ENCODE assay signal across 9 mouse cellular contexts in genomic region chr16:17776828-17777227, GRCm38 (mm10). TPM values are rescaled to one million over a fixed set of nuclear protein-coding genes. Genes with fewer than 3 reads are reported as not detected.
DNase-seq lines count a peak whose midpoint lies in the region; ATAC-seq and TF ChIP-seq lines count a peak whose summit lies in the region.
"Had no signal": no experiment of that assay in that cellular context is flagged by ENCODE, and none has a peak within 500 bp of the region (broad histone marks: within the 10 kb centered on the region; RNA-seq: fewer than 3 reads in every experiment).

No protein-coding gene starts in this region.

- no peak for TF ChIP-seq EP300 in stomach, postnatal 0 days (optimal IDR thresholded peaks at IDR 0.05)

- 63% methylated on average over 11 of the region's 11 CpGs for WGBS in hindbrain, postnatal 0 days
- 71% methylated on average over 11 of the region's 11 CpGs for WGBS in hindbrain, embryonic 14.5 days
- 67% methylated on average over 11 of the region's 11 CpGs for WGBS in embryonic facial prominence, embryonic 10.5 days
- 69% methylated on average over 11 of the region's 11 CpGs for WGBS in stomach, postnatal 0 days

- peak; percentile 72 for TF ChIP-seq CTCF in hindbrain, postnatal 0 days (IDR thresholded peaks at IDR 0.05; ENCODE audit: low read depth)
- TF ChIP-seq CTCF in stomach, postnatal 0 days (IDR thresholded peaks at IDR 0.05; ENCODE audit: low read depth): peak; percentile 75

- ATAC-seq in hindbrain, postnatal 0 days: no peak
- no peak for ATAC-seq in hindbrain, embryonic 14.5 days (ENCODE audit: low FRiP score)
- ATAC-seq in stomach, postnatal 0 days (ENCODE audit: low FRiP score, low TSS enrichment): peak; percentile 14; the same call in 1 of the 2 replicates

- no peaks in the 10 kb centered on the region for H3K9me3 ChIP-seq in hindbrain, postnatal 0 days (ENCODE audit: low read length)
- no peaks in the 10 kb centered on the region for H3K9me3 ChIP-seq in hindbrain, embryonic 14.5 days (ENCODE audit: control insufficient read depth, low read length)
- no peaks in the 10 kb centered on the region for H3K9me3 ChIP-seq in embryonic facial prominence, embryonic 10.5 days
- H3K9me3 ChIP-seq in stomach, postnatal 0 days (ENCODE audit: control insufficient read depth, low read length): no peaks in the 10 kb centered on the region
- H3K9me3 ChIP-seq: liver, embryonic 13.5 days had no signal

- no peak overlapping the region for H3K9ac ChIP-seq in hindbrain, postnatal 0 days (replicated peaks; ENCODE audit: low read length)
- no peak overlapping the region for H3K9ac ChIP-seq in hindbrain, embryonic 14.5 days
- no peak overlapping the region for H3K9ac ChIP-seq in stomach, postnatal 0 days (ENCODE audit: low read length)
- H3K9ac ChIP-seq: liver, embryonic 13.5 days had no signal

- no peak overlapping the region for H3K4me2 ChIP-seq in hindbrain, postnatal 0 days (ENCODE audit: low read depth, low read length)
- no peak overlapping the region for H3K4me2 ChIP-seq in hindbrain, embryonic 14.5 days (replicated peaks)
- H3K4me2 ChIP-seq in stomach, postnatal 0 days (replicated peaks; ENCODE audit: low read depth): no peak overlapping the region
- H3K4me2 ChIP-seq: liver, embryonic 13.5 days had no signal

- DNase-seq in hindbrain, postnatal 0 days (ENCODE audit: low spot score): peak; percentile 46
- DNase-seq in hindbrain, embryonic 14.5 days (ENCODE audit: low spot score): no peak
- DNase-seq in urinary bladder, postnatal 25 days (ENCODE audit: low spot score): peak; percentile 32
- DNase-seq in urinary bladder, postnatal 4 days (ENCODE audit: low spot score in 2 of 2): no peak
- DNase-seq in embryonic facial prominence, embryonic 10.5 days (ENCODE audit: low spot score): peak; percentile 45
- DNase-seq in stomach, postnatal 0 days (ENCODE audit: low spot score): peak; percentile 61
- DNase-seq in frontal cortex, postnatal 25 days (ENCODE audit: low spot score in 2 of 2): no peak
- DNase-seq: liver, embryonic 13.5 days had no signal

- peaks cover 46% of the 10 kb centered on the region for H3K36me3 ChIP-seq in hindbrain, postnatal 0 days (ENCODE audit: insufficient read depth, low read length)
- peaks cover 60% of the 10 kb centered on the region for H3K36me3 ChIP-seq in hindbrain, embryonic 14.5 days (replicated peaks; ENCODE audit: control insufficient read depth, insufficient read depth)
- H3K36me3 ChIP-seq in embryonic facial prominence, embryonic 10.5 days (replicated peaks): peaks cover 92% of the 10 kb centered on the region
- H3K36me3 ChIP-seq in stomach, postnatal 0 days (ENCODE audit: control insufficient read depth, insufficient read depth, low read length): peaks cover 28% of the 10 kb centered on the region

- H3K27me3 ChIP-seq in hindbrain, postnatal 0 days (ENCODE audit: insufficient read depth, low read length): no peaks in the 10 kb centered on the region
- H3K27me3 ChIP-seq in hindbrain, embryonic 14.5 days (ENCODE audit: control insufficient read depth, insufficient read depth, low read length): no peaks in the 10 kb centered on the region
- no peaks in the 10 kb centered on the region for H3K27me3 ChIP-seq in embryonic facial prominence, embryonic 10.5 days (replicated peaks; ENCODE audit: low read depth, poor library complexity, severe bottlenecking)
- no peaks in the 10 kb centered on the region for H3K27me3 ChIP-seq in stomach, postnatal 0 days (ENCODE audit: control insufficient read depth, insufficient read depth, low read length)
- H3K27me3 ChIP-seq: liver, embryonic 13.5 days had no signal

- H3K4me3 ChIP-seq in hindbrain, postnatal 0 days (ENCODE audit: low read length): no peak overlapping the region
- no peak overlapping the region for H3K4me3 ChIP-seq in hindbrain, embryonic 14.5 days (replicated peaks; ENCODE audit: low read length)
- no peak overlapping the region for H3K4me3 ChIP-seq in embryonic facial prominence, embryonic 10.5 days
- no peak overlapping the region for H3K4me3 ChIP-seq in stomach, postnatal 0 days (ENCODE audit: low read depth, low read length)
- H3K4me3 ChIP-seq: erythroblast, embryonic 14.5 days; liver, embryonic 13.5 days had no signal

- no peaks in the 10 kb centered on the region for H3K4me1 ChIP-seq in hindbrain, postnatal 0 days (ENCODE audit: insufficient read depth, low read length)
- no peaks in the 10 kb centered on the region for H3K4me1 ChIP-seq in hindbrain, embryonic 14.5 days (replicated peaks; ENCODE audit: control insufficient read depth, insufficient read depth, low read length)
- no peaks in the 10 kb centered on the region for H3K4me1 ChIP-seq in embryonic facial prominence, embryonic 10.5 days
- H3K4me1 ChIP-seq in stomach, postnatal 0 days (replicated peaks; ENCODE audit: control insufficient read depth, insufficient read depth): no peaks in the 10 kb centered on the region
- H3K4me1 ChIP-seq: liver, embryonic 13.5 days had no signal

- H3K27ac ChIP-seq in hindbrain, postnatal 0 days: no peak overlapping the region
- H3K27ac ChIP-seq in hindbrain, embryonic 14.5 days: no peak overlapping the region
- H3K27ac ChIP-seq in embryonic facial prominence, embryonic 10.5 days (replicated peaks): no peak overlapping the region
- no peak overlapping the region for H3K27ac ChIP-seq in stomach, postnatal 0 days (replicated peaks)
- H3K27ac ChIP-seq: liver, embryonic 13.5 days had no signal

RNA-seq across cellular contexts. Expression of gene Klhl22, which starts 17.4 kb away (rescaled TPM):
- 176 and 190 TPM in 2 replicates for total RNA-seq in hindbrain, postnatal 0 days (2014; rRNA removed)
- 69.6 and 80.5 TPM in 2 replicates for polyA plus RNA-seq in hindbrain, postnatal 0 days (2015; fragmentation: Nextera tagmentation; extraction: Ambion mirVana)
- 82.1 and 96.0 TPM in 2 replicates for polyA plus RNA-seq in hindbrain, embryonic 14.5 days (2014; fragmentation: Nextera tagmentation; extraction: Ambion mirVana)
- 64.9 and 72.8 TPM in 2 replicates for polyA plus RNA-seq in embryonic facial prominence, embryonic 10.5 days (2016; fragmentation: Nextera tagmentation; extraction: Ambion mirVana)
- polyA plus RNA-seq in stomach, postnatal 0 days (2015; fragmentation: Nextera tagmentation; extraction: Ambion mirVana): 32.0 and 34.0 TPM in 2 replicates

RNA-seq across cellular contexts. Expression of gene Scarf2, which starts 20.3 kb away (rescaled TPM):
- 15.5 and 15.6 TPM in 2 replicates for total RNA-seq in hindbrain, postnatal 0 days (2014; rRNA removed)
- polyA plus RNA-seq in hindbrain, postnatal 0 days (2015; fragmentation: Nextera tagmentation; extraction: Ambion mirVana): 2.0 and 2.3 TPM in 2 replicates
- polyA plus RNA-seq in hindbrain, embryonic 14.5 days (2014; fragmentation: Nextera tagmentation; extraction: Ambion mirVana): 2.9 and 3.4 TPM in 2 replicates
- polyA plus RNA-seq in embryonic facial prominence, embryonic 10.5 days (2016; fragmentation: Nextera tagmentation; extraction: Ambion mirVana): 9.3 and 10.5 TPM in 2 replicates
- polyA plus RNA-seq in stomach, postnatal 0 days (2015; fragmentation: Nextera tagmentation; extraction: Ambion mirVana): 7.8 and 10.7 TPM in 2 replicates

RNA-seq across cellular contexts. Expression of gene Med15, which starts 44.1 kb away (rescaled TPM):
- 47.5 and 66.1 TPM in 2 replicates for total RNA-seq in hindbrain, postnatal 0 days (2014; rRNA removed)
- polyA plus RNA-seq in hindbrain, postnatal 0 days (2015; fragmentation: Nextera tagmentation; extraction: Ambion mirVana): 33.8 and 39.2 TPM in 2 replicates
- polyA plus RNA-seq in hindbrain, embryonic 14.5 days (2014; fragmentation: Nextera tagmentation; extraction: Ambion mirVana): 38.2 and 42.0 TPM in 2 replicates
- 50.3 and 50.5 TPM in 2 replicates for polyA plus RNA-seq in embryonic facial prominence, embryonic 10.5 days (2016; fragmentation: Nextera tagmentation; extraction: Ambion mirVana)
- 19.4 and 22.7 TPM in 2 replicates for polyA plus RNA-seq in stomach, postnatal 0 days (2015; fragmentation: Nextera tagmentation; extraction: Ambion mirVana)

RNA-seq across cellular contexts. Expression of gene B830017H08Rik, which starts 56.1 kb away (rescaled TPM):
- total RNA-seq in hindbrain, postnatal 0 days (2014; rRNA removed): 6.1 and 9.1 TPM in 2 replicates
- polyA plus RNA-seq in hindbrain, postnatal 0 days (2015; fragmentation: Nextera tagmentation; extraction: Ambion mirVana): 6.3 and 6.4 TPM in 2 replicates
- 6.0 and 6.1 TPM in 2 replicates for polyA plus RNA-seq in hindbrain, embryonic 14.5 days (2014; fragmentation: Nextera tagmentation; extraction: Ambion mirVana)
- not detected in 2 replicates for polyA plus RNA-seq in embryonic facial prominence, embryonic 10.5 days (2016; fragmentation: Nextera tagmentation; extraction: Ambion mirVana)
- not detected in 2 replicates for polyA plus RNA-seq in stomach, postnatal 0 days (2015; fragmentation: Nextera tagmentation; extraction: Ambion mirVana)
- polyA plus RNA-seq: erythroblast, embryonic 14.5 days; liver, embryonic 13.5 days had no signal

Comparison
In these comparisons a context has a peak if more than half of its experiments do, and no peak if none do; other contexts are left out.
1. DNase-seq: peak in hindbrain, postnatal 0 days (single experiment), urinary bladder, postnatal 25 days (single experiment), embryonic facial prominence, embryonic 10.5 days (single experiment) and stomach, postnatal 0 days (single experiment); none in hindbrain, embryonic 14.5 days (single experiment), urinary bladder, postnatal 4 days (0 of 2) and frontal cortex, postnatal 25 days (0 of 2).